Mouse (Mus musculus) heart, embryonic 16.5 days (tissue): ENCODE results near the gene Gm28363. TPM values are rescaled to one million over a fixed set of nuclear protein-coding genes. Genes with fewer than 3 reads are reported as not detected.
"Not testable (repeated sequence)": the region's sequence is repeated elsewhere in the genome, so short reads cannot be mapped to it uniquely, and the experiment has no call there.

Source experiments
- ATAC-seq: fragments of 200-750 bp; cut with Nextera tagmentation; replicated peaks from 2 replicates; pipeline ENCODE4 v1.8.0; 2017; ENCODE audit warnings: moderate number of reproducible peaks; ENCODE audit not compliant: insufficient read depth, low FRiP score; ENCODE audit errors: extremely low read depth
- H3K27ac ChIP-seq: fragments of 300-500 bp; sonication (generic); 2 replicates; pipeline ENCODE4 v1.5.1; 2014; ENCODE audit warnings: mild to moderate bottlenecking, low read length, control low read depth, moderate library complexity
- H3K27me3 ChIP-seq: fragments of 300-500 bp; sonication (generic); 2 replicates; pipeline ENCODE4 v1.6.1; 2014; ENCODE audit warnings: low read length, mixed read lengths; ENCODE audit not compliant: control insufficient read depth, insufficient read depth
- H3K36me3 ChIP-seq: fragments of 300-500 bp; sonication (generic); 2 replicates; pipeline ENCODE4 v1.6.1; 2014; ENCODE audit not compliant: control insufficient read depth, insufficient read depth
- H3K4me1 ChIP-seq: fragments of 300-500 bp; sonication (generic); 2 replicates; pipeline ENCODE4 v1.6.1; 2014; ENCODE audit warnings: low read length, mixed read lengths; ENCODE audit not compliant: control insufficient read depth, insufficient read depth
- H3K4me2 ChIP-seq: fragments of 300-500 bp; sonication (generic); 2 replicates; pipeline ENCODE4 v1.6.1; 2014; ENCODE audit warnings: low read depth, mild to moderate bottlenecking, control low read depth, low read length
- H3K4me3 ChIP-seq: fragments of 300-500 bp; sonication (generic); 2 replicates; pipeline ENCODE4 v1.5.1; 2014; ENCODE audit warnings: mild to moderate bottlenecking, control low read depth, low read length
- H3K9ac ChIP-seq: fragments of 300-500 bp; sonication (generic); 2 replicates; pipeline ENCODE4 v1.6.1; 2014; ENCODE audit warnings: low read length, control low read depth
- H3K9me3 ChIP-seq: fragments of 300-500 bp; sonication (generic); replicated peaks from 2 replicates; pipeline ENCODE4 v1.6.1; 2016; ENCODE audit warnings: low read length; ENCODE audit not compliant: control insufficient read depth
- WGBS: fragments of 180-500 bp; shearing (Covaris S2); extraction: QIAGEN DNeasy Blood & Tissue Kit; methylation state at CpG from one replicate; pipeline ENCODE4 v1.1.7; 2014; 5-methylcytosine and 5-hydroxymethylcytosine counted together
- polyA plus RNA-seq: library from polyadenylated mRNA; unstranded; fragments of >200 nt; fragmentation: Nextera tagmentation; extraction: Ambion mirVana; gene quantifications from 2 replicates; pipeline ENCODE4 v1.2.1, GENCODE M21; 2015

Gene Gm28363
- not detected in 2 replicates for polyA plus RNA-seq

DNA sequence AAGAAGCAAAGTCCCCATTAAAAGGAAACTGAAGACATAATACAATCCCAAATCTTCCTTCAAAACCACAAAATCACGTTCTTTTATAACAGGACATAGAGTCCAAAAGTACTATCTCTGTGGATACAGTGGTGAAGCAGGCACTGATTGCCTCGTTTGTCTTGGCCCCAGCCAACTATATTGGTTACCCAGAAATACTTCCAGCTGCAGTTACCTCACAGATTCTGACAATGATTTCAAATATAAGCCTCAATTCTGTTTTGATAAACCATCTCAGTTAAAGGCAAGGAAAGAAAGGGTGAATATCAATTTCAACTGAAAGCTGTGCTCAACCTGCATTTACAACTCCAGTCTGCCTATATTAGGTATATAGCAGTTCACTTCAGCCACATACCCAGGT is at the start of gene Gm28363:
Gm28363 (plus strand) TSS at position 301 of the 400 bp plus-strand sequence.
- H3K27ac ChIP-seq, H3K9me3 ChIP-seq, H3K4me2 ChIP-seq, H3K9ac ChIP-seq, ATAC-seq, H3K27me3 ChIP-seq, H3K4me3 ChIP-seq, H3K36me3 ChIP-seq, H3K4me1 ChIP-seq: not testable (repeated sequence)
- WGBS: 36% methylated on average over 2 of the region's 2 CpGs

DNA sequence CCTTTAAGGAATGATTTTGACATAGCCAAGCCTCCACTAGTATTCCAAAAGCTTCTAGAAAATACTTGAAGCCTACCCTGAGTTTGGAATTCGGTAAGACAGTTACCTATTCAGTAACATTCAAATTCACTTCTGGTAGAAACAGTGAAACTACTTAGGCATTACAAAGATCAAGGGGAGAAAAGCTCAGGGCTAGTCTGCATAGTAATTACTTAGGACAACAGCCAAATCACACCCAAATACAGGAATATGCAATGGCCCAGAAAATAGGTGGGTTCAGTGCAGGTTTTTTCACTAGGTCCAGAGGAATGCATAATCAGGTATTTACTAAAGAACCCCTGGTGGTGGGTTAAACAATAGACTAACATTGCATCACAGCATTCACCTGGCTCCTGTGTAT is 46.7 kb upstream of the Gm28363 start:
- H3K9me3 ChIP-seq, H3K4me3 ChIP-seq, ATAC-seq, H3K4me2 ChIP-seq, H3K9ac ChIP-seq, H3K27ac ChIP-seq, H3K4me1 ChIP-seq, H3K36me3 ChIP-seq, H3K27me3 ChIP-seq: not testable (repeated sequence)
- 49% methylated on average over 1 of the region's 1 CpGs for WGBS

Other genes starting within 250 kb of the Gm28363 start
- not detected in 2 replicates for gene B020011L13Rik, start 84.0 kb downstream of the Gm28363 start, polyA plus RNA-seq
- gene Gm28360, start 132.9 kb downstream of the Gm28363 start, polyA plus RNA-seq: not detected in 2 replicates
- not detected in 2 replicates for gene Gm28168, start 230.9 kb downstream of the Gm28363 start, polyA plus RNA-seq